Mouse (Mus musculus) cortical plate, adult 2 months (tissue): ENCODE measurements around the gene Brd3os.

Source experiments
- CTCF ChIP-seq: fragments of 200-500 bp; IDR thresholded peaks from 2 replicates; pipeline ENCODE4 v1.5.1; 2011; ENCODE audit warnings: mild to moderate bottlenecking, control low read depth, low read length; ENCODE audit not compliant: insufficient read depth; ENCODE audit errors: extremely low read depth
- POLR2A ChIP-seq: fragments of 200-500 bp; IDR thresholded peaks from 2 replicates; pipeline ENCODE4 v1.6.1; 2011; ENCODE audit warnings: mild to moderate bottlenecking, low read length, control low read depth; ENCODE audit not compliant: insufficient read depth; ENCODE audit errors: extremely low read depth

GRCm38 (mm10) chr2:27473061-27473765 lies 31.1 kb downstream of the Brd3os start:
- TF ChIP-seq CTCF (no peak), POLR2A (no peak)
